Mouse (Mus musculus) lung, postnatal 0 days (tissue): ENCODE results near the gene Tpp1. TPM values are rescaled to one million over a fixed set of nuclear protein-coding genes. Genes with fewer than 3 reads are reported as not detected.

ENCODE experiments used
- ATAC-seq: fragments of 200-750 bp; cut with Nextera tagmentation; 2 replicates; pipeline ENCODE4 v1.8.0; 2017; ENCODE audit warnings: moderate library complexity
- DNase-seq: peaks from one replicate; pipeline ENCODE4 v3.0.0-alpha.2; 2016; ENCODE audit warnings: low spot score
- H3K27ac ChIP-seq: fragments of 300-500 bp; sonication (generic); 2 replicates; pipeline ENCODE4 v1.5.1; 2014; ENCODE audit warnings: antibody characterized with exemption, mild to moderate bottlenecking, low read length, mixed read lengths
- H3K27me3 ChIP-seq: fragments of 300-500 bp; sonication (generic); replicated peaks from 2 replicates; pipeline ENCODE4 v1.6.1; 2014; ENCODE audit warnings: low read length, mixed read lengths; ENCODE audit not compliant: insufficient read depth
- H3K36me3 ChIP-seq: fragments of 300-500 bp; sonication (generic); 2 replicates; pipeline ENCODE4 v1.6.1; 2014; ENCODE audit warnings: low read length, mixed read lengths; ENCODE audit not compliant: insufficient read depth
- H3K4me1 ChIP-seq: fragments of 300-500 bp; sonication (generic); 2 replicates; pipeline ENCODE4 v1.6.1; 2014; ENCODE audit warnings: antibody characterized with exemption, low read depth, low read length, mixed read lengths; ENCODE audit not compliant: insufficient read depth
- H3K4me2 ChIP-seq: fragments of 300-500 bp; sonication (generic); replicated peaks from 2 replicates; pipeline ENCODE4 v1.6.1; 2014; ENCODE audit warnings: low read depth, mild to moderate bottlenecking, low read length, moderate library complexity, mixed read lengths
- H3K4me3 ChIP-seq: fragments of 300-500 bp; sonication (generic); 2 replicates; pipeline ENCODE4 v1.5.1; 2014; ENCODE audit warnings: low read depth, low read length
- H3K9ac ChIP-seq: fragments of 300-500 bp; sonication (generic); replicated peaks from 2 replicates; pipeline ENCODE4 v1.6.1; 2014; ENCODE audit warnings: low read depth, mild to moderate bottlenecking
- H3K9me3 ChIP-seq: fragments of 300-500 bp; sonication (generic); 2 replicates; pipeline ENCODE4 v1.6.1; 2016; ENCODE audit warnings: low read length, mixed read lengths
- CTCF ChIP-seq: IDR thresholded peaks from 2 replicates; pipeline ENCODE4 v1.5.1; 2016; ENCODE audit warnings: antibody characterized with exemption, mild to moderate bottlenecking
- EP300 ChIP-seq: IDR thresholded peaks from 2 replicates; pipeline ENCODE4 v1.6.1; 2016; ENCODE audit warnings: antibody characterized with exemption, mild to moderate bottlenecking, control low read depth
- WGBS: fragments of 180-500 bp; shearing (Covaris S2); extraction: QIAGEN DNeasy Blood & Tissue Kit; methylation state at CpG from one replicate; pipeline ENCODE4 v1.1.7; 2014; 5-methylcytosine and 5-hydroxymethylcytosine counted together
- polyA plus RNA-seq: library from polyadenylated mRNA; unstranded; fragments of >200 nt; fragmentation: Nextera tagmentation; extraction: Ambion mirVana; gene quantifications from 2 replicates; pipeline ENCODE4 v1.2.1, GENCODE M21; 2015

Gene Tpp1
- polyA plus RNA-seq, 1 experiment from 2014 or later: 107 TPM

GRCm38 (mm10) chr7:105777797-105778552 is 25.9 kb upstream of the Tpp1 start:
- Histone ChIP-seq H3K9me3 (no peaks in the 10 kb centered on the region), H3K4me2 (peak overlapping the region; percentile 37), H3K27me3 (no peaks in the 10 kb centered on the region), H3K27ac (peak overlapping the region; percentile 47), H3K4me3 (no peak overlapping the region), H3K9ac (no peak overlapping the region), H3K36me3 (no peaks in the 10 kb centered on the region), H3K4me1 (peaks cover 10% of the 10 kb centered on the region; the same call in 1 of the 2 replicates)
- no peak for TF ChIP-seq CTCF
- 0 out of 2 replicates have a peak, but pooled peaks have one; percentile 50 for TF ChIP-seq EP300
- 29% methylated on average over 13 of the region's 13 CpGs for WGBS
- DNase-seq: peak; percentile 81
- peak; percentile 74 for ATAC-seq

- 81% methylated on average over 1 of the region's 1 CpGs for WGBS
- H3K4me3 ChIP-seq: no peak overlapping the region
- H3K27ac ChIP-seq: no peak overlapping the region
- H3K9ac ChIP-seq: no peak overlapping the region
- ATAC-seq (no peak), DNase-seq (no peak)
- H3K4me2 ChIP-seq: 0 out of 2 replicates have a peak overlapping the region, but pooled peaks have one; percentile 37
- H3K4me1 ChIP-seq: peaks cover 10% of the 10 kb centered on the region; the same call in 1 of the 2 replicates
- H3K36me3 ChIP-seq: no peaks in the 10 kb centered on the region
- H3K27me3 ChIP-seq: no peaks in the 10 kb centered on the region
- no peaks in the 10 kb centered on the region for H3K9me3 ChIP-seq
- TF ChIP-seq CTCF (no peak), EP300 (no peak)
These were observed 25.3 kb upstream of the Tpp1 start for GRCm38 (mm10) chr7:105777316-105777715.

- Histone ChIP-seq H3K27ac (no peak overlapping the region), H3K4me3 (no peak overlapping the region), H3K36me3 (no peaks in the 10 kb centered on the region), H3K4me1 (peaks cover 10% of the 10 kb centered on the region; the same call in 1 of the 2 replicates), H3K9me3 (no peaks in the 10 kb centered on the region), H3K4me2 (no peak overlapping the region), H3K27me3 (no peaks in the 10 kb centered on the region), H3K9ac (no peak overlapping the region)
- WGBS: 81% methylated on average over 2 of the region's 2 CpGs
- TF ChIP-seq CTCF: no peak
- TF ChIP-seq EP300: no peak
- ATAC-seq (no peak), DNase-seq (no peak)
These were observed 24.0 kb upstream of the Tpp1 start for GRCm38 (mm10) chr7:105776026-105776425.

GRCm38 (mm10) chr7:105774661-105775060 is 22.6 kb upstream of the Tpp1 start:
- DNase-seq: peak; percentile 70
- 60% methylated on average over 8 of the region's 8 CpGs for WGBS

DNA sequence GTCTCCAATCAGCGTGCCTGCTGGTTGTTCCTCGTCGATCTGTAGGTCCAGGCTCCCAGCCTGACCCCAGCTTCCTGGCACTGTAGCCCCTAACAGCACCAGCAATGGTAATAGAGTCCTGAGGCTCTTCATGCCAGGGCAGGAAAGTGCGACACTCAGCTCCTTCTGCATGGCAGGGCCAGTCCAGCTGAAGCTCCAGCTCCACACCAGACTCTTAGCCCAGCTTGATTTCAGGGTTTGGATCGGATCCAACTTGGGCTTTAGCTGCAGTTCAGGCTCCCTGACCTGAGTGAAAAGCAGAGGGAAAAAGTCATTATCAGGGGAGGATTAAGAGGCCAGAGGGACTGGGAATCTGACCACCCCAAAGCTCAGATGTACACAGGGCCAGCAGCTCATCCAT is 21.0 kb upstream of the Tpp1 start:
- DNase-seq (no peak), ATAC-seq (no peak)
- H3K9ac ChIP-seq: no peak overlapping the region
- no peak overlapping the region for H3K4me2 ChIP-seq
- no peaks in the 10 kb centered on the region for H3K9me3 ChIP-seq
- H3K27me3 ChIP-seq: no peaks in the 10 kb centered on the region
- no peak overlapping the region for H3K27ac ChIP-seq
- H3K4me1 ChIP-seq: peaks cover 5% of the 10 kb centered on the region; the same call in 1 of the 2 replicates
- no peak for TF ChIP-seq EP300
- TF ChIP-seq CTCF: no peak
- no peaks in the 10 kb centered on the region for H3K36me3 ChIP-seq
- WGBS: 67% methylated on average over 5 of the region's 5 CpGs
- H3K4me3 ChIP-seq: no peak overlapping the region

More at GRCm38 (mm10) chr7:105774661-105775060, 22.6 kb upstream of the Tpp1 start:
- Histone ChIP-seq H3K4me1 (peaks cover 10% of the 10 kb centered on the region; the same call in 1 of the 2 replicates), H3K36me3 (no peaks in the 10 kb centered on the region), H3K9ac (no peak overlapping the region), H3K9me3 (no peaks in the 10 kb centered on the region), H3K4me3 (no peak overlapping the region), H3K27ac (no peak overlapping the region), H3K27me3 (no peaks in the 10 kb centered on the region), H3K4me2 (no peak overlapping the region)
- peak; percentile 30 for ATAC-seq
- no peak for TF ChIP-seq EP300
- no peak for TF ChIP-seq CTCF

DNA sequence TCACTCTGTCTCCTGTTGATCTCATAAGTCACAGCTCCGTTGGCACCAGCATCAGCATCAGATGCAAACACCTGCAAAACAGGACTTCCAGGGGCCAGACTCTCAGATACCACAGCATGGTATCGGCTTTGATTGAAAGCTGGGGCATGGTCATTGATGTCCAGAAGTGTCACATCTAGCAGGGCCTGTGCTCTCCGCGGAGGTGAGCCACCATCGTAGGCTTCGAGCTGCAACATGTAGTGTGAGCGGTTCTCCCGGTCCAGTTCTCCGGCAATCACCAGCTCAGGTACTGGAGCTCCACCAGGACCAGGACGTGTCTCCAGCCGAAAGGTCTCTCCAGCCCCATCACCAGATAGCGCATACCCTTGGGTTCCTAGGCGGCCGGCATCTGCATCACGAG is 20.3 kb upstream of the Tpp1 start:
- Histone ChIP-seq H3K4me1 (no peaks in the 10 kb centered on the region; the same call in 1 of the 2 replicates), H3K9ac (no peak overlapping the region), H3K27ac (no peak overlapping the region), H3K27me3 (no peaks in the 10 kb centered on the region), H3K4me3 (no peak overlapping the region), H3K36me3 (no peaks in the 10 kb centered on the region), H3K4me2 (no peak overlapping the region), H3K9me3 (no peaks in the 10 kb centered on the region)
- 95% methylated on average over 15 of the region's 15 CpGs for WGBS
- no peak for TF ChIP-seq EP300
- no peak for DNase-seq
- no peak for ATAC-seq
